Mouse (Mus musculus) frontal cortex, postnatal 10 days (tissue): ENCODE results near the gene Anp32b.

Experiments used
- DNase-seq, 2 experiments: peaks; one replicate each; pipeline ENCODE4 v3.0.0; 2022; ENCODE audit warnings: low spot score in 2 of 2, mixed read lengths in 1 of 2

The Anp32b gene

GRCm38 (mm10) chr4:46450519-46451131 lies at the start of gene Anp32b:
Anp32b (plus strand) TSS chr4:46450902.
- peak; percentile 85 to 93 for DNase-seq

- DNase-seq = no peak
Observed at GRCm38 (mm10) chr4:46404042-46404795, 46.5 kb upstream of the Anp32b start.

- no peak for DNase-seq
Observed at GRCm38 (mm10) chr4:46406966-46407703, 43.6 kb upstream of the Anp32b start.

GRCm38 (mm10) chr4:46410677-46411076 lies 40.0 kb upstream of the Anp32b start:
- no peak for DNase-seq

GRCm38 (mm10) chr4:46411489-46411888 lies 39.2 kb upstream of the Anp32b start:
- DNase-seq = no peak

- no peak for DNase-seq
Observed at GRCm38 (mm10) chr4:46412113-46412512, 38.6 kb upstream of the Anp32b start.

GRCm38 (mm10) chr4:46413406-46413805 lies 37.3 kb upstream of the Anp32b start, which contains the start of gene Hemgn:
Hemgn (minus strand) TSS chr4:46413506.
- no peak for DNase-seq

GRCm38 (mm10) chr4:46417491-46417890 lies 33.2 kb upstream of the Anp32b start:
- no peak for DNase-seq

- no peak for DNase-seq
Observed at GRCm38 (mm10) chr4:46418851-46419250, 31.9 kb upstream of the Anp32b start.

GRCm38 (mm10) chr4:46422625-46423024 lies 28.1 kb upstream of the Anp32b start:
- no peak for DNase-seq

- DNase-seq = peak in 1 of 2 experiments; percentile 35
Observed at GRCm38 (mm10) chr4:46428903-46429499, 21.7 kb upstream of the Anp32b start.

- DNase-seq = no peak
Observed at GRCm38 (mm10) chr4:46432339-46433036, 18.2 kb upstream of the Anp32b start.

- DNase-seq = no peak
Observed at GRCm38 (mm10) chr4:46442501-46442900, 8.2 kb upstream of the Anp32b start.

- DNase-seq = no peak
Observed at GRCm38 (mm10) chr4:46445237-46445945, 5.3 kb upstream of the Anp32b start.

GRCm38 (mm10) chr4:46447461-46447860 lies 3.2 kb upstream of the Anp32b start:
- DNase-seq = no peak

GRCm38 (mm10) chr4:46448886-46449285 lies 1.8 kb upstream of the Anp32b start:
- peak; percentile 11 to 23 for DNase-seq

- no peak for DNase-seq
Observed at GRCm38 (mm10) chr4:46450020-46450518, 633 bp upstream of the Anp32b start.

GRCm38 (mm10) chr4:46451240-46451757 lies 597 bp downstream of the Anp32b start:
- DNase-seq = peak; percentile 62 to 72

- peak; percentile 58 to 71 for DNase-seq
Observed at GRCm38 (mm10) chr4:46451758-46452480, 1.2 kb downstream of the Anp32b start.

GRCm38 (mm10) chr4:46452481-46452850 lies 1.8 kb downstream of the Anp32b start:
- peak; percentile 54 to 60 for DNase-seq
